Mouse (Mus musculus) layer of hippocampus, postnatal 10 days (tissue): ENCODE measurements around the gene Tmem41b. TPM values are rescaled to one million over a fixed set of nuclear protein-coding genes. Genes with fewer than 3 reads are reported as not detected.

ENCODE experiments used
- DNase-seq, 2 experiments: peaks; one replicate each; pipeline ENCODE4 v3.0.0; 2021; ENCODE audit warnings: low spot score in 2 of 2
- total RNA-seq, 2 experiments: library from RNA; stranded (reverse); gene quantifications; 2 replicates each; pipeline ENCODE4 v1.2.3; 2021

The Tmem41b gene
- total RNA-seq, 2 experiments from 2014 or later: 52.4 to 61.5 TPM

DNA sequence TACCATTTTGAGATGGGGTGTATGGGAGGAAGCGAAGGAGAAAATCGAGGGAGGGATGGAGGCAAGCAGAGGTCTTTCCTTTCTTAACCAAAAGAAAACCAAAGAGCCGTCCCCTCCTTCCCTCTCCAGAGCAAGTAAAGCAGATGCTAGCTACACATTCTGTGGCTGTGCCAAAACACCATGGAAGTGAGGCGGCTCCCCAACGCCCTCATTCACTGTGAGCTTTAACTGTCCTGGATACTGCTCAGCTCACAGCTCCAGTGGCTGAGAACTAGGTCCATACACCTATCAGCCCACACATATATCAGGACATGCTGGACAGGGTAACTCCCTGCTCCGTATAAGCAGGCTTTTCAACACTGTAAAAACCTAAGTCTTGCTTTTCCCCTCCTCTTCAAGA is 58.4 kb downstream of the Tmem41b start:
- DNase-seq: no peak

DNA sequence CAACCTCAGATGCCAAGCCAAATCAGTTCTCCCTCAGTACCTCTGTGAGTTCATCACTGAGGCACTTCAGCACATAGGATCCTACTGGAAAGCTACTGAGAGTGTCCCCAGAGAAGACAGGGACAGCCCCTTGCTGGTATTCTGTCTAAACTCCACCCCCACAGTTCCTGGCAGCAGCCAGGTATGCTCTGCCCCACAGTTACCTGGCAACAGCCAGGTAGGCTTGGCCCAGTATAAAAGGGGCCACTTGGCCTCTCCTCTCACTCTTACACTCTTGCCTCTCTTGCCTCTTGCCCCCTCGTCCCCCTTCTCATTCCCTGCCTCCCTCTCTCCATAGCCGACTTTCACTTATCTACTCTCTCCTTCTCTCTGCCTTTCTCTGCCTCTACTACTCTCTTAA is 61.8 kb downstream of the Tmem41b start:
- no peak for DNase-seq

DNA sequence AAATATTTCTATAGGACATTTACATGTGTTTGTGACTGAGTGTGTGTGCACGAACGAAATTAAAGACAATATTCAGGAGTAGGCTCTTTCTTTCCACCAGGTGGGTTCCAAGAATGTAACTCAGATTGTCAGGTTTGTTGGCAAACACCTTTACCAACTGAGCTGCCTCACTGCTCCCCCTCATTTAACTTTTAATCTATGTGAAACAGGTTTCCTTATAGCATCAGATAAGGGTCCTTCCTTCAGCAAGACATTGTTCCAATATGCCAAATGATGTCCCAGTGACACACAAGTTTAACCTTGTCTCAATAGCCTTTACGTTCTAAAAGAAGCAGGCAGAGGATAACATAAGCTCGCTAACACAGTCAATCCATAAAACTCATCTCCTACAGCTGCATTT is 63.8 kb downstream of the Tmem41b start:
- no peak for DNase-seq

Other genes with a start within 250 kb of the Tmem41b start
- 10 to 100 TPM; 73.2 to 76.8 TPM for gene Tmem9b, start 234.1 kb downstream of the Tmem41b start, total RNA-seq
- 100 to 1,000 TPM; 168 to 170 TPM for gene Nrip3, start 204.9 kb downstream of the Tmem41b start, total RNA-seq
- 1 to 10 TPM; 1.8 to 2.1 TPM for gene Scube2, start 121.2 kb downstream of the Tmem41b start, total RNA-seq
- 100 to 1,000 TPM; 139 to 164 TPM for gene Dennd5a, start 26.5 kb downstream of the Tmem41b start, total RNA-seq
- 10 to 100 TPM; 89.6 to 89.8 TPM for gene Ipo7, start 31.3 kb upstream of the Tmem41b start, total RNA-seq
- 1 to 10 TPM; 9.0 to 9.6 TPM for gene Zfp143, start 74.3 kb upstream of the Tmem41b start, total RNA-seq
- gene Wee1, start 135.1 kb upstream of the Tmem41b start, total RNA-seq: 1 to 10 TPM; 8.4 to 8.5 TPM
- gene Swap70, start 234.8 kb upstream of the Tmem41b start, total RNA-seq: 10 to 100 TPM; 13.7 to 15.1 TPM